Mouse (Mus musculus): ENCODE measurements around the gene Jph4. TPM values are rescaled to one million over a fixed set of nuclear protein-coding genes. Genes with fewer than 3 reads are reported as not detected.

Jph4 gene
- polyA plus RNA-seq, 2 experiments: 2.5 to 10.4 TPM

DNA sequence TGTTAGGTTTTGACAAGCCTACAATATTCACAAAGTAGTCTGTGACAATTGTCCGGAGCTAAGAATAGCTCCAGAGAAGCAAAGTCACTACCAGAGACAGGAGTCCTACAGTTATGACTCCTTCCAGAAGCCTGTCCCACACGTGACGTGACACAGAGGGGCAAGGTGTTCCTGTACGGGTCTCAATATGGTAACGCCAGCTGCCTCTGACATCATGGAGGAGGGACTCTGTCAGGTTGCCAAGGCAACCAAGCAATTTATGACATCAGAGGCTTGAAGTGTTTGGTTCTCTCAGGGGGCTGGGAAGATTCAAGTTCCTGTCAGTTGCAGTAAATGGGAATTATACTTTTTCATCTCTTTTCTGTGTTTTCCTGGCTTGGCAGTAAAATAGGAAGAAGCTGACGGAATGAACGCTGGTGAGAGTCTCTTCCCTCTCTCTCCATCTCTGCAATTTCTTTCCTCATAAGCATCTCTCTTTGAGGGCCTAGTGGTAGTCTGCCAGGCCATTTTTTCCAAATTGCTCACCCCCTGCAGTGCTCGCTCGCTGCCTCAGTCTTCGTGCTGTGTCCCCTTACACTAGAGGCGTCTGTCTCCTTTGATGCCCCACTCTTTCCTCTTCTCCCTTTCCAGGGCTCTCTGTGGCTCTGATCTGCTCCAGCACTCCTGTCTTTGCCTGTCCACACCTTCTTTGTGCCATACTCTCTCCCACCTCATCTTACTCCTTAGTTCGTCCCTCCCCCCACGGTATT, 27.4 kb downstream of the Jph4 start:
- DNase-seq (ENCODE audit: low spot score) (no peak), ATAC-seq (ENCODE audit: low FRiP score, low read depth) (no peak)
- Histone ChIP-seq H3K9ac (ENCODE audit: low read depth, low read length, severe bottlenecking) (no peak overlapping the region), H3K4me2 (replicated peaks; ENCODE audit: low read depth, low read length, severe bottlenecking) (no peak overlapping the region), H3K36me3 (ENCODE audit: control insufficient read depth, insufficient read depth, low read length) (no peaks in the 10 kb centered on the region), H3K4me1 (ENCODE audit: control insufficient read depth, insufficient read depth, low read length) (peaks cover 10% of the 10 kb centered on the region), H3K27ac (replicated peaks; ENCODE audit: low read depth, low read length) (no peak overlapping the region), H3K9me3 (ENCODE audit: control insufficient read depth, low read length) (no peaks in the 10 kb centered on the region), H3K4me3 (replicated peaks; ENCODE audit: low read length) (no peak overlapping the region), H3K27me3 (ENCODE audit: control insufficient read depth, insufficient read depth, low read length) (no peaks in the 10 kb centered on the region)
- TF ChIP-seq POLR2A (IDR thresholded peaks at IDR 0.05; ENCODE audit: borderline replicate concordance, extremely low read depth, insufficient read depth, insufficient read length): no peak
- 45% methylated on average over 13 of the region's 13 CpGs for WGBS

DNA sequence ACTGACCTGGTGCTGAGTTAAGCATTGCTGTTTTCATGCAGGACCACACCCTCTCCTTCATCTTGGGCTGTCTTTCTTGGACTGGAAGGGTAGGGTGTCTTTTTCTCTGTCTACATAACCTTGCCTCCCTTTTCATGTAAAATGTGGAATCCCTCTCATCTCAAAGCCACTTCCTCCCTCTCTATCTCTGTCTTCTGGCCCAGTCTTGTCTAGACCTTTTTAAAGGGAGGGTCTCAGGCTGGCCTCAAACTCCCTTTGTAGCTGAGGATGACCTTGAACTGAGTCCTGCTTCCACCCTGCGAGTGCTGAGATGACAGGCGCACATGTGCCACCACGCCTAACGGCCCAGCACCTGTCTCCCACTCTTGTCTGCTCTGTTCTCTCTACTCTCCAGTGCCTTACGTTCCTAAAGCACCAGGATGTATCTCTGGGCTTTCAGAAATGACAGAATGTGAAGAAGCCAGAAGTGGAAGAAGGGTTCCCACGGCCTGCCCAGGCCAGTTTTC, 30.7 kb downstream of the Jph4 start:
- TF ChIP-seq POLR2A (IDR thresholded peaks at IDR 0.05; ENCODE audit: borderline replicate concordance, extremely low read depth, insufficient read depth, insufficient read length): no peak
- Histone ChIP-seq H3K27me3 (ENCODE audit: control insufficient read depth, insufficient read depth, low read length) (no peaks in the 10 kb centered on the region), H3K9ac (ENCODE audit: low read depth, low read length, severe bottlenecking) (no peak overlapping the region), H3K9me3 (ENCODE audit: control insufficient read depth, low read length) (no peaks in the 10 kb centered on the region), H3K4me2 (replicated peaks; ENCODE audit: low read depth, low read length, severe bottlenecking) (no peak overlapping the region), H3K4me3 (replicated peaks; ENCODE audit: low read length) (no peak overlapping the region), H3K27ac (replicated peaks; ENCODE audit: low read depth, low read length) (no peak overlapping the region), H3K4me1 (ENCODE audit: control insufficient read depth, insufficient read depth, low read length) (peaks cover 8% of the 10 kb centered on the region), H3K36me3 (ENCODE audit: control insufficient read depth, insufficient read depth, low read length) (no peaks in the 10 kb centered on the region)
- 83% methylated on average over 6 of the region's 6 CpGs for WGBS
- DNase-seq (ENCODE audit: low spot score) (no peak), ATAC-seq (ENCODE audit: low FRiP score, low read depth) (no peak)

DNA sequence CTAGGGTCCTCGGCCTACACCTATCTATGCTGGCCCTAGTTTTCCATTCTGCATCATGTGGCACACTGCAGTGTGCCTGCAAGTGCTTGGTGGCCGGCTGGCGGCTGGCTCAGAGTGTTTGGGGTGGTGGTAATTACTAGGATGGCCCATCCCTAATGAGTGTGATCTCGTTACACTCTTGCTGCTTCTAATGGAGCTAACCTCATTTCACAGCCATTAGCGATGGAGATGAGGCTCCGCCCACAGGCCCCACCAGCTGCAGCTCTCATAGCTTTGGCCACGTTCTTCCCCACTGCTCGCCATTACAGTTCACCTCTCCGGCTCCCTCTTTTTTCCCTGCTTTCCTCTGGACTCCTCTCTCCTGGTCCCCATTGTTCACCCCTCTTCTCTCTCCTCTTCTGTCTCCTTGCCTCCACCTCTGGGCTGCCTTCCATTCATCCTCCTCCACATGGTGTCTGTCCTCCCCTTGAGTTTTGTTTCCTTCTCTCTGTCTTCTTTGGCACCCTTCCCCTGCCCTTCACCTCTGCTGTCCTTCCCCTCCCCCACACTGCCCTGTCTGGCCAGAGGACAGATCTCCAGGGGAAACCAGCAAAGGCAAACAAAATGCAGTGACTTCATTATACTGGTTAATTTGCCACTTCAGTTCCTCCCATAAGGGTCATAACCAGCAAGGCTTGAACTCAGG, 31.3 kb downstream of the Jph4 start:
- ATAC-seq (ENCODE audit: low FRiP score, low read depth): no peak
- peaks cover 2% of the 10 kb centered on the region; the same call in 1 of the 2 replicates for H3K4me1 ChIP-seq (ENCODE audit: control insufficient read depth, insufficient read depth, low read length)
- no peak overlapping the region for H3K9ac ChIP-seq (ENCODE audit: low read depth, low read length, severe bottlenecking)
- TF ChIP-seq POLR2A (IDR thresholded peaks at IDR 0.05; ENCODE audit: borderline replicate concordance, extremely low read depth, insufficient read depth, insufficient read length): no peak
- H3K27me3 ChIP-seq (ENCODE audit: control insufficient read depth, insufficient read depth, low read length): no peaks in the 10 kb centered on the region
- no peaks in the 10 kb centered on the region for H3K36me3 ChIP-seq (ENCODE audit: control insufficient read depth, insufficient read depth, low read length)
- 42% methylated on average over 9 of the region's 9 CpGs for WGBS
- no peak overlapping the region for H3K27ac ChIP-seq (replicated peaks; ENCODE audit: low read depth, low read length)
- no peaks in the 10 kb centered on the region for H3K9me3 ChIP-seq (ENCODE audit: control insufficient read depth, low read length)
- no peak overlapping the region for H3K4me3 ChIP-seq (replicated peaks; ENCODE audit: low read length)
- no peak overlapping the region for H3K4me2 ChIP-seq (replicated peaks; ENCODE audit: low read depth, low read length, severe bottlenecking)
- no peak for DNase-seq (ENCODE audit: low spot score)

DNA sequence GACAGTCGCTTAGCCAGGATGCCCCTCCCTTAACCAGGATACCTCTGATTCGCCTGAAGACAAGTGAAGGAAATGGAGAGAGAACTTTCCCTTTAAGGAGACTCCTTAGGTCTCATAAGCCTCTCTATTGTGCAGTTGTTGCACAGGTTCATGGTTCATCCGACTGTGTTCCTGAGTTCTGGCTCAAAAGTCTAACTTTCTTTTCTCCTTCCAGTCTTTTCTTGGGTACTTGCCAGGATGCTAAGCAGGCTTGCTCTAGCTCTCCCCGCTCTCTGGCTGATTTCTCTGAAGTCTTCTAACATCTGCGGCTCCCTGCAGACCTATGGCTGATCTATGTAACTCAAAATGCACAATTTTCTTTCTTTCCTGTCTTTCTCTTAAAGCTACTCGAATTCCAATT, 33.3 kb downstream of the Jph4 start:
- Histone ChIP-seq H3K27me3 (ENCODE audit: control insufficient read depth, insufficient read depth, low read length) (no peaks in the 10 kb centered on the region), H3K36me3 (ENCODE audit: control insufficient read depth, insufficient read depth, low read length) (no peaks in the 10 kb centered on the region), H3K4me1 (ENCODE audit: control insufficient read depth, insufficient read depth, low read length) (peaks cover 7% of the 10 kb centered on the region), H3K4me2 (replicated peaks; ENCODE audit: low read depth, low read length, severe bottlenecking) (no peak overlapping the region), H3K9me3 (ENCODE audit: control insufficient read depth, low read length) (no peaks in the 10 kb centered on the region), H3K27ac (replicated peaks; ENCODE audit: low read depth, low read length) (no peak overlapping the region), H3K9ac (ENCODE audit: low read depth, low read length, severe bottlenecking) (no peak overlapping the region), H3K4me3 (replicated peaks; ENCODE audit: low read length) (no peak overlapping the region)
- no peak for TF ChIP-seq POLR2A (IDR thresholded peaks at IDR 0.05; ENCODE audit: borderline replicate concordance, extremely low read depth, insufficient read depth, insufficient read length)
- no peak for ATAC-seq (ENCODE audit: low FRiP score, low read depth)
- DNase-seq (ENCODE audit: low spot score): peak; percentile 45
- WGBS: 59% methylated on average over 6 of the region's 6 CpGs

DNA sequence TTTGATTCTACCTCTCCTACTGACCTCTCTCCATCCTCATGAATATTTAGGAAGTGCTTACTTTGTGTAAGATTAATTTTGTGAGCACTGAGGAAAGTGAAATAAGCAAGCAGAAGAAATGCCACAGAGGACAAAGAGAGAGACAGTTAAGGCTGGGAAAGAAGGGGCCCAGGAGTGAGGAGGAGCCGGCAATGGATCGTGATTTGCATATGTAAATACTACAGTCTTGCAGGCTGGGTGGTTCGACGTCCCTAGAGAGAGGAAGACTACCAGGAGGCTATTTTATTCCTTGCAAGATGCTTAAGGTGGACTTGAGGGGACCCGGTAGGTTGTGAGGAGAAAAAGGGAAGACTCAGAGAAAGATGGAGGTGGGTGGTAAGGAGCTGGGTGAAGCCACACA, 35.6 kb downstream of the Jph4 start:
- H3K27ac ChIP-seq (replicated peaks; ENCODE audit: low read depth, low read length): no peak overlapping the region
- no peaks in the 10 kb centered on the region for H3K9me3 ChIP-seq (ENCODE audit: control insufficient read depth, low read length)
- peaks cover 13% of the 10 kb centered on the region for H3K4me1 ChIP-seq (ENCODE audit: control insufficient read depth, insufficient read depth, low read length)
- H3K4me2 ChIP-seq (replicated peaks; ENCODE audit: low read depth, low read length, severe bottlenecking): no peak overlapping the region
- no peak overlapping the region for H3K4me3 ChIP-seq (replicated peaks; ENCODE audit: low read length)
- H3K36me3 ChIP-seq (ENCODE audit: control insufficient read depth, insufficient read depth, low read length): no peaks in the 10 kb centered on the region
- no peak overlapping the region for H3K9ac ChIP-seq (ENCODE audit: low read depth, low read length, severe bottlenecking)
- no peak for TF ChIP-seq POLR2A (IDR thresholded peaks at IDR 0.05; ENCODE audit: borderline replicate concordance, extremely low read depth, insufficient read depth, insufficient read length)
- H3K27me3 ChIP-seq (ENCODE audit: control insufficient read depth, insufficient read depth, low read length): no peaks in the 10 kb centered on the region
- WGBS: 24% methylated on average over 5 of the region's 5 CpGs
- no peak for ATAC-seq (ENCODE audit: low FRiP score, low read depth)
- no peak for DNase-seq (ENCODE audit: low spot score)

Measured in limb, embryonic 14.5 days (tissue).